Mouse (Mus musculus): ENCODE data around the gene 2210407C18Rik. TPM values are rescaled to one million over a fixed set of nuclear protein-coding genes. Genes with fewer than 3 reads are reported as not detected.

2210407C18Rik gene
- polyA plus RNA-seq, 1 experiment from 2014 or later = not detected

DNA sequence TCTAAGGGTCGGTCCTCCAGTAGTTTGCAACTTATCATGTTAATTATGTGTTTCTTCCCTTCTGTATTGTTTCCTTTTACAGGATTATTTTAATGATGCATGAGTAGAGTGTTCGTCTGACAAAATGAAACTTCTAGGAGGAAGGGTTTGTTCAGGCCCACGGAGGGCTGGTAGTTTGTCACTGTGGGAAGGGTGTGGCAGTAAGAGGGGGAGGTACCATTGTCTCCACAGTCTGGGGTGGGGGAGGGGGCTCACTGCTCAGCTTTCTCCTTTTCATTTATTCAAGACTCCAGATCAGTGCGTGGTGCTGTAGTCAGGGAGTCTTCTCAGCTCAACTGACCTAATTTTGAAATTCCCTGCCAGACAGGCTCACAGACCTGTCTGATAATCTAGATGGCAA lies 10.3 kb upstream of the 2210407C18Rik start:
- Histone ChIP-seq H3K4me1 (replicated peaks) (no peaks in the 10 kb centered on the region), H3K4me3 (replicated peaks) (no peak overlapping the region), H3K9ac (no peak overlapping the region), H3K27me3 (no peaks in the 10 kb centered on the region; the same call in 1 of the 2 replicates), H3K27ac (no peak overlapping the region), H3K4me2 (no peak overlapping the region), H3K36me3 (no peaks in the 10 kb centered on the region), H3K9me3 (replicated peaks) (no peaks in the 10 kb centered on the region)
- WGBS (ENCODE audit: insufficient replicate concordance) = 48% methylated on average over 4 of the region's 4 CpGs
- ATAC-seq (ENCODE audit: low read depth) (no peak), DNase-seq (no peak)

DNA sequence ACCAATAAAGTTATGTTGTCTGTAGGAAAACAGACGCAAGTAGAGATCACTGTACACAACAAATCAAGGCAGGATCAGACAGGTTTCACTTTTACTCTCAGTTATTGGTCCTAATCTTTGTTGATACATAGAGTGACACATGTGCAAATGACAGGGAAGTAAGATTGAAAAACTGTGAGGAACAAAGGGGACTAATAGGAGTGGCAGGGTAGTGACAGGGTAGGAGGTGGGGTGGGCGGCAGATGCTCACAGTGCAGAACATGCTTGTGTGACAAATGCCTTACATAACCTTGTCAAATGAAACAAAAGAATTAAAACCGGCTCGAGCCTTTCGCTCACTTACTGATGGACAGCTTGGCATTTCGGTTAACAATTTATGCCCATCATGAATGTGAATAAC lies 2.9 kb upstream of the 2210407C18Rik start:
- Histone ChIP-seq H3K27me3 (no peaks in the 10 kb centered on the region; the same call in 1 of the 2 replicates), H3K9me3 (replicated peaks) (no peaks in the 10 kb centered on the region), H3K36me3 (no peaks in the 10 kb centered on the region), H3K4me2 (no peak overlapping the region), H3K4me1 (replicated peaks) (no peaks in the 10 kb centered on the region), H3K9ac (no peak overlapping the region), H3K27ac (no peak overlapping the region), H3K4me3 (replicated peaks) (no peak overlapping the region)
- 62% methylated on average over 6 of the region's 6 CpGs for WGBS (ENCODE audit: insufficient replicate concordance)
- DNase-seq = no peak
- ATAC-seq (ENCODE audit: low read depth) = no peak

DNA sequence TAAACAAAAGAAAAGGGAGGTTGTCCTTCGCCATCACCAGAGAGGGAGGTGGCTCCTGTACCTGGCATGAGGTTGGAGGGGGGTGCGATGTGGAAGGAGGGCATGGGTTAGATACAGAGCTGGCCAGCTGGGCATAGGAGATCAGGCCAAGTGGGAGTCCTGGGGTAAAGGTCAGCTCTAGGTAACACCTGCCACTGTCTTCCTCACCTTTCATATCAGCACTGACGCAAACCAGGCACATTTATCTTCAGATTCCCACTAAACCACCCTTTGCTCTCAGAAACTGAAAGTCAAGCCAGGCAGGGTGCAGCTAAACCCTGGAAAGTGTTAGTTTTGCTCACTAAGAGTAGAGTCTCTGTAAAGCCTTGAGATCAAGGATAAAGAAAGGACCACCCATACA lies 2.5 kb upstream of the 2210407C18Rik start:
- DNase-seq = no peak
- 43% methylated on average over 3 of the region's 3 CpGs for WGBS (ENCODE audit: insufficient replicate concordance)
- H3K27me3 ChIP-seq = no peaks in the 10 kb centered on the region; the same call in 1 of the 2 replicates
- H3K27ac ChIP-seq = no peak overlapping the region
- no peak overlapping the region for H3K4me2 ChIP-seq
- no peak for ATAC-seq (ENCODE audit: low read depth)
- H3K4me3 ChIP-seq (replicated peaks) = no peak overlapping the region
- H3K9ac ChIP-seq = no peak overlapping the region
- no peaks in the 10 kb centered on the region for H3K4me1 ChIP-seq (replicated peaks)
- H3K36me3 ChIP-seq = no peaks in the 10 kb centered on the region
- no peaks in the 10 kb centered on the region for H3K9me3 ChIP-seq (replicated peaks)

DNA sequence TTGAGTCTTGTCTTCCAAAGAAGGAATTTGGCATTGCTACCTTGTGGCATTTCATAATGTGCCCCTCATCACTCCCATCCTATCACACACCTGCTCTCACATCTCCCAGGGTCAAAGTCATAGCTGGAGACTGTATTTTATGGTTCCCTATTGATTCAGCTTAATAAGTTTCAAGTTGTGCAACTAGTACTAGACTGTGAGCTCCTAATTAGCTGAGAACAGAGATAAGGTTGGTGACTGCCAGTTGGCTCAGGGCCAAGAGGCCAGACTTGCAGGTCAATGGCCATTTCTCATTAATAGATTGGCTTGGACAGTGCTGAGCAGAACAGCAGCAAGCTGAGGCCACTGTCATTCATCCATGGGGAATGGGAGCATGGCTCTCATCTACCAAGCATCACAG lies 1.3 kb downstream of the 2210407C18Rik start:
- Histone ChIP-seq H3K4me1 (replicated peaks) (no peaks in the 10 kb centered on the region), H3K36me3 (no peaks in the 10 kb centered on the region), H3K27me3 (0 out of 2 replicates have a peak, but pooled peaks cover 4% of the 10 kb centered on the region), H3K27ac (no peak overlapping the region), H3K4me3 (replicated peaks) (no peak overlapping the region), H3K4me2 (no peak overlapping the region), H3K9me3 (replicated peaks) (no peaks in the 10 kb centered on the region), H3K9ac (no peak overlapping the region)
- ATAC-seq (ENCODE audit: low read depth) = no peak
- no peak for DNase-seq

DNA sequence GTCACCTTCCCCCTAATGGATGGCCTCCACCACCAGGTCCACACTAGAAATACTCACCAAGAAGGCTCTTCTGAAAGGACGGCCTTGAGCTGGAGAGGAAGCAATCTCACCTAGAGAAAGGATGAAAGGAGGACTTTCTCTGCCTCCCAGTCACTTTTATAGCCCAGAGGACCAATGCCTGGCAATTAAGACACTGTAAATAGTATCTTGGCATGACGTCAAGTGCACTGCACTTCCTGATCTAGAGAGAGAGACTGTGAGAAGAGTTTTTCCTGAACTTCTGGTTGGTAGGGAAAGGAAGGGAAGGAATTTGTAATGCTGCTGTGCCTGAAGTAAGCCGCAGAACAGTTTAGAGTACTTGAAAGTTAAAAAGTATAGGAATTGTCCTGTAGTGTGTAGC lies 2.5 kb downstream of the 2210407C18Rik start:
- 35% methylated on average over 3 of the region's 3 CpGs for WGBS (ENCODE audit: insufficient replicate concordance)

DNA sequence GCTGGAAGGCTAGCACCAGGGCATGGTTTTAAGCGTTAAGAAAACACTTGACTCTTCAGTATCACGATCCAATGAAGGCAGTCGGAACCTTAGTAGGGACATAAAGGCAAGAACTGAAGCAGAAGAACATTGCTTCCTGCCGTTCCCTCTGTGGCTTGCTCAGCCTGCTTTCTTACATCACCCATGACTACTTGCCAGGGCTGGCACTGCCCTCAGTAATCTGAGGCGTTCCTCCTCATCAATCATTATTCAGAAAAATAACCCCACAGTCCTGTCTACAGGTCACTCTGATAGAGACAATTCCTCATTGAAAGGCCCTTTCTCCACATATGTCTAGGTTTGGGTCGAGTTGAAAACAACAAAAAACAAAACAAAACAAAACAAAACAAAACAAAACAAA lies 8.8 kb downstream of the 2210407C18Rik start:
- Histone ChIP-seq H3K27me3 (no peaks in the 10 kb centered on the region), H3K4me1 (replicated peaks) (peaks cover 16% of the 10 kb centered on the region), H3K36me3 (no peaks in the 10 kb centered on the region), H3K9me3 (replicated peaks) (no peaks in the 10 kb centered on the region), H3K9ac (no peak overlapping the region), H3K4me3 (replicated peaks) (no peak overlapping the region), H3K27ac (no peak overlapping the region), H3K4me2 (no peak overlapping the region)
- DNase-seq (no peak), ATAC-seq (ENCODE audit: low read depth) (no peak)
- 70% methylated on average over 6 of the region's 6 CpGs for WGBS (ENCODE audit: insufficient replicate concordance)

More for the DNA sequence above, 2.5 kb downstream of the 2210407C18Rik start:
- no peaks in the 10 kb centered on the region for H3K9me3 ChIP-seq (replicated peaks)
- no peak overlapping the region for H3K4me2 ChIP-seq
- H3K27me3 ChIP-seq = 0 out of 2 replicates have a peak, but pooled peaks cover 4% of the 10 kb centered on the region
- ATAC-seq (ENCODE audit: low read depth) = no peak
- no peak overlapping the region for H3K9ac ChIP-seq
- H3K4me1 ChIP-seq (replicated peaks) = no peaks in the 10 kb centered on the region
- H3K27ac ChIP-seq = no peak overlapping the region
- H3K36me3 ChIP-seq = no peaks in the 10 kb centered on the region
- no peak overlapping the region for H3K4me3 ChIP-seq (replicated peaks)
- DNase-seq = no peak

DNA sequence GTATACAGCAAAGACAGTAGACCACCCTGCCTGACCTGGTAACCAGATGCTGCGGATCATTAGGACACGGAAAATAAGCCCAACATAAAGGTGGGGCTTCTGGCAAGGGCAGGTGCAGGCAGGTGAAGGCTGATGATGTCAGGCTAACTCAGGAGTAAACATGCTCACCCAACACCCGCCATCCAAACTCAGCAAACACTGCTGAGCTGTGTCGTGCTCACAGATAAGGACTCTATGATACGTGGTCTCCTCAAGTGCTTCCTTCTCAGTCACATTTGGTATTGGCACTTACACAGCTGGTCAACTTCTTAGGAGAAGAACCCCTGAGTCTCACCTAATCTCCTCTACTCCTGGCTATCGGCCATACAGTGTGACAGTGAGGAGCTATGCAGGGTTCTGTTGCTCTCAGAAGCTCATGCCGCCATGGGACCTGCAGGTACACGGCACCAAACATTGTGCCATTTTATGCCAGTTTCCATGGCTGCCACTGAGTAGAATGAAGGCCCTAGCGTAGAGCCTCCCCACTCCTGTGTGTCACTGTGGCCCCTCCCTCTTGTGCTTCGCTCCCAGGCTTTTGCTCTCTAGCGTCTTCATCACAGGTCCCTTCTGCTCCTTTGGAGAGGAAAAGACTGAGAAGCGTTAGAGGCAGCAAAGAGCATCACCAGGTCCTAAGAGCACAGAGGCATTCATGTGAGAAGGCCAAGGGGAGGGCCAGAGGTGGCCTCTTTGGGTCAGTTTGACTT lies 9.5 kb downstream of the 2210407C18Rik start:
- H3K27ac ChIP-seq = no peak overlapping the region
- H3K27me3 ChIP-seq = no peaks in the 10 kb centered on the region
- no peaks in the 10 kb centered on the region for H3K9me3 ChIP-seq (replicated peaks)
- peaks cover 16% of the 10 kb centered on the region for H3K4me1 ChIP-seq (replicated peaks)
- H3K4me3 ChIP-seq (replicated peaks) = no peak overlapping the region
- H3K4me2 ChIP-seq = no peak overlapping the region
- H3K9ac ChIP-seq = no peak overlapping the region
- H3K36me3 ChIP-seq = no peaks in the 10 kb centered on the region
- no peak for DNase-seq
- 58% methylated on average over 12 of the region's 12 CpGs for WGBS (ENCODE audit: insufficient replicate concordance)
- ATAC-seq (ENCODE audit: low read depth) = no peak

DNA sequence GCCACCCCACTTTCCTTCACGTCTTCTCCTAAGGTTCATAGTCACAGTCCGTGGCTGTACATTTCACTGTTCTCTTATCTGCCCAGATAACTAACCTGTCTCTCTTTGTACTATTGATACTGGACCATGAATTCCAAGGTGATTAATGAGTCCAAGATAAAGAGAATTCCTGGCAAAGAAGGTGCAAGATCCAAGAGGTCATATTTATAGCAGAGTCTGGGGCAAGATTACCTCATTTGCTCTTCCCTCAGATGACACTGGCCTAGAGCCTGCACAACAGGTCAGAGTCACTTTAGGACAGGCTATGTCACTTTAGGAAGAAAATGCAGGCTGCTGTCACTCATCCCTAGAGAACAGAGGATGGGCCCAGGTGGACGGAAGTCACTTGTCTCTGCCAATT lies 10.6 kb downstream of the 2210407C18Rik start:
- H3K27me3 ChIP-seq = no peaks in the 10 kb centered on the region
- 47% methylated on average over 3 of the region's 3 CpGs for WGBS (ENCODE audit: insufficient replicate concordance)
- H3K27ac ChIP-seq = no peak overlapping the region
- no peak overlapping the region for H3K4me3 ChIP-seq (replicated peaks)
- H3K4me1 ChIP-seq (replicated peaks) = peaks cover 16% of the 10 kb centered on the region
- no peaks in the 10 kb centered on the region for H3K9me3 ChIP-seq (replicated peaks)
- no peak for ATAC-seq (ENCODE audit: low read depth)
- H3K9ac ChIP-seq = no peak overlapping the region
- no peaks in the 10 kb centered on the region for H3K36me3 ChIP-seq
- no peak overlapping the region for H3K4me2 ChIP-seq
- DNase-seq = no peak

DNA sequence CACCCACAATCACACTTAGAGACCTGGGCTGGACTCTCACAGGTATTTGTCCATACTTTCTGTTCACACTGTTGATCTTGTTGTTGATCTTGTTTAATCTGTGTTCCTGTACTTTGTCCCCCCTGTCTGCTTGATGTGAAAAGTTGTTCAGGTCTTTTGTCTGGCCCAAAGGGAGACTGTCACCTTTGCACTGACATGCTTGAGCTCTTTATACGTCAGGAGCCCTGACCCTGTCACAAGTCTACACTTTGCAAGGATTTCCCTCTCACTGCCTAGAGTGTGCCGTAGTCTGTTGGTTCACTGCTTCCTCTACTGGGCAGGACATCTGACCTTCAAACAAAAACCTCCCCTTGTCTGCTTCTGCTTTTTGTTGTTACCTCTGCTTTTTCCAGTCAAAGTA lies 11.2 kb downstream of the 2210407C18Rik start:
- no peak overlapping the region for H3K27ac ChIP-seq
- no peak for DNase-seq
- no peaks in the 10 kb centered on the region for H3K27me3 ChIP-seq
- H3K4me1 ChIP-seq (replicated peaks) = peaks cover 16% of the 10 kb centered on the region
- WGBS (ENCODE audit: insufficient replicate concordance) = 41% methylated on average over 2 of the region's 2 CpGs
- H3K36me3 ChIP-seq = no peaks in the 10 kb centered on the region
- H3K9ac ChIP-seq = no peak overlapping the region
- H3K4me3 ChIP-seq (replicated peaks) = no peak overlapping the region
- no peak for ATAC-seq (ENCODE audit: low read depth)
- no peak overlapping the region for H3K4me2 ChIP-seq
- no peaks in the 10 kb centered on the region for H3K9me3 ChIP-seq (replicated peaks)

DNA sequence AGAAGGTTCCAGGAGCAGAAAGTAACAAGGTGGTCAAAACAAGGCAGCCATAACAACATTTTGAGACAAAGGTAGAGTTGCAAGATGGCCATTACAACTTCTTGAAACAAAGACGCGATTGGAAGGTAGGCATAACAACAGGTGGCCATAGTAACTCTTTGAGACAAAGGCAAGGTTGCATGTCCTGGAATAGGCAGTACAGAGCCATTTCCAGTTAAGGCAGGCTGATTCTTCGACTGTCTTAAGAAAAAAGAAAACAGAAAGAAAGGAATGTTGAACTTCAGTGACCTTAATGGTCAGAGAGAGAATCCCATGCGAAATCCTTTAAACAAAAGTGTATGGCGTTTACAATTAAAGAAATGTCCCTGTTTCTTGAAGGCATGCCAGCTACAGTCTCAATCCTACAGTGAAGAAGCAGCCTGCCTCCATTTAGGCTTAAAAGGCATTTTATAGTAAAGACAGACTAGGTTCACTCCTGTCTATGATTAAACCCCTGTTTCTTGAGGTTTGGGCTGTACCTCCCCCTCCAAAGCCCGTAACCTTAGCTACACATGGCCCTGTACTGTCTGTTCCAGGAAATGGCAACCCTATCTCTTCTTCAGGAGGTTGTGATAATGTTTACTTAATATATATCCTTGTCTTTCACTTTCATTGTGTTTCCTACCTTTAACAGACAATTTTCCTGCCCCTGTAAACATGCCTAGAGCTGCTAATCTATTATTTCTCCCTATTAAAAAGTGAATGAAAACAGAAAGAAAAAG lies 12.9 kb downstream of the 2210407C18Rik start:
- 63% methylated on average over 6 of the region's 6 CpGs for WGBS (ENCODE audit: insufficient replicate concordance)
- H3K27me3 ChIP-seq = no peaks in the 10 kb centered on the region
- H3K4me3 ChIP-seq (replicated peaks) = no peak overlapping the region
- no peak overlapping the region for H3K9ac ChIP-seq
- H3K27ac ChIP-seq = no peak overlapping the region
- no peaks in the 10 kb centered on the region for H3K9me3 ChIP-seq (replicated peaks)
- ATAC-seq (ENCODE audit: low read depth) = peak; percentile 48; the same call in 1 of the 2 replicates
- H3K4me1 ChIP-seq (replicated peaks) = peaks cover 16% of the 10 kb centered on the region
- H3K4me2 ChIP-seq = no peak overlapping the region
- H3K36me3 ChIP-seq = no peaks in the 10 kb centered on the region
- no peak for DNase-seq

DNA sequence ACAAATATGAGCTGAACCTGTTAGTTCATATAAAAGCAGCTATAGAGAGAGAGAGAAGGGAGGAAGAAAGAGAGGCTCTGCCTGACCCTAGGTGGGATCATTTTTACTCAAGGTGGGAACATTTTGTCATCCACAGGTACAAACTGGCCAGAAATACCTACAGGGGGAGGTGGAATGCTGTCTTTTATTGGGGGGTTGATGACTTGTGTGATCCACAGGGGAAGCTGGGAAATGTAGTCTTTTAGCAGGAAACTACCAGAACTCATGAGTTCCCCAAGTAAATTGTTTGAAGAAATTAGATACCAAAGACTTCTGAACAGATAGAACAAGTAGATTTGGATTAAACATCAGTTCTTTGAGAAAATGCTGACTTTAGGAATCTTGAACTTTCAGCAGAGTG lies 13.8 kb downstream of the 2210407C18Rik start:
- Histone ChIP-seq H3K9ac (no peak overlapping the region), H3K9me3 (replicated peaks) (no peaks in the 10 kb centered on the region), H3K4me1 (replicated peaks) (peaks cover 16% of the 10 kb centered on the region), H3K4me2 (no peak overlapping the region), H3K4me3 (replicated peaks) (no peak overlapping the region), H3K27ac (no peak overlapping the region), H3K27me3 (no peaks in the 10 kb centered on the region), H3K36me3 (no peaks in the 10 kb centered on the region)
- no peak for DNase-seq
- ATAC-seq (ENCODE audit: low read depth) = no peak

DNA sequence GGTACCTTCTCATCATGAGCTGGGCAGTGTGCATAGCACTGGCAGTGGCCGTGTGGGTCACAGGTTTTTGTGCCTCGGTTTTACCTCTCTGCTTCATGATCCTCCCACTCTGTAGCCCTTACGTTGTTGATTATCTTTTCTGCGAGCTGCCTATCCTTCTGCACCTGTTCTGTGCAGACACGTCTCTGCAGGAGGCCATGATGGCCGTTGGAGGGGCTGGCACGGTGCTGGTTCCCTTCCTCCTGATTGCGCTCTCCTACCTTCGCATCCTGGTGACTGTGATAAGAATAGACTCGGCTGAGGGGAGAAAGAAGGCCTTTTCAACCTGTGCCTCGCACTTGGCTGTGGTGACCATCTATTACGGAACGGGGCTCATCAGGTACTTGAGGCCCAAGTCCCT lies 18.0 kb downstream of the 2210407C18Rik start:
- no peak overlapping the region for H3K9ac ChIP-seq
- no peak overlapping the region for H3K4me3 ChIP-seq (replicated peaks)
- ATAC-seq (ENCODE audit: low read depth) (no peak), DNase-seq (no peak)
- peaks cover 4% of the 10 kb centered on the region for H3K4me1 ChIP-seq (replicated peaks)
- 61% methylated on average over 13 of the region's 13 CpGs for WGBS (ENCODE audit: insufficient replicate concordance)
- H3K27ac ChIP-seq = no peak overlapping the region
- no peaks in the 10 kb centered on the region for H3K9me3 ChIP-seq (replicated peaks)
- H3K27me3 ChIP-seq = peaks cover 2% of the 10 kb centered on the region; the same call in 1 of the 2 replicates
- H3K36me3 ChIP-seq = no peaks in the 10 kb centered on the region
- no peak overlapping the region for H3K4me2 ChIP-seq
